Mouse (Mus musculus) embryonic facial prominence, embryonic 11.5 days (tissue): ENCODE data around the gene Sv2b. TPM values are rescaled to one million over a fixed set of nuclear protein-coding genes. Genes with fewer than 3 reads are reported as not detected.

Experiments used
- ATAC-seq: fragments of 200-750 bp; cut with Nextera tagmentation; replicated peaks from 2 replicates; pipeline ENCODE4 v1.8.0; 2017; ENCODE audit warnings: low read depth; ENCODE audit not compliant: insufficient number of reproducible peaks, low FRiP score, low TSS enrichment
- DNase-seq: peaks from one replicate; pipeline ENCODE4 v3.0.0-alpha.2; 2015; ENCODE audit warnings: low spot score
- H3K27ac ChIP-seq: fragments of 300-500 bp; sonication (generic); replicated peaks from 2 replicates; pipeline ENCODE4 v1.5.1; 2014; ENCODE audit warnings: mild to moderate bottlenecking, low read depth, low read length, control low read depth
- H3K27me3 ChIP-seq: fragments of 300-500 bp; sonication (generic); 2 replicates; pipeline ENCODE4 v1.6.1; 2014; ENCODE audit warnings: mild to moderate bottlenecking, low read length, moderate library complexity, mixed read lengths; ENCODE audit not compliant: control insufficient read depth, insufficient read depth
- H3K36me3 ChIP-seq: fragments of 300-500 bp; sonication (generic); replicated peaks from 2 replicates; pipeline ENCODE4 v1.6.1; 2014; ENCODE audit warnings: low read depth, mild to moderate bottlenecking, low read length, moderate library complexity, mixed read lengths; ENCODE audit not compliant: control insufficient read depth, insufficient read depth
- H3K4me1 ChIP-seq: fragments of 300-500 bp; sonication (generic); 2 replicates; pipeline ENCODE4 v1.6.1; 2014; ENCODE audit warnings: low read length, mixed read lengths; ENCODE audit not compliant: control insufficient read depth, insufficient read depth
- H3K4me2 ChIP-seq: fragments of 300-500 bp; sonication (generic); 2 replicates; pipeline ENCODE4 v1.6.1; 2014; ENCODE audit warnings: low read depth, mild to moderate bottlenecking, control low read depth, low read length, moderate library complexity
- H3K4me3 ChIP-seq: fragments of 300-500 bp; sonication (generic); 2 replicates; pipeline ENCODE4 v1.5.1; 2014; ENCODE audit warnings: low read depth, low read length, control low read depth
- H3K9ac ChIP-seq: fragments of 300-500 bp; sonication (generic); replicated peaks from 2 replicates; pipeline ENCODE4 v1.6.1; 2014; ENCODE audit warnings: mild to moderate bottlenecking, control low read depth, low read length
- H3K9me3 ChIP-seq: fragments of 300-500 bp; sonication (generic); replicated peaks from 2 replicates; pipeline ENCODE4 v1.6.1; 2016; ENCODE audit warnings: mild to moderate bottlenecking, low read length, inconsistent platforms, mixed read lengths; ENCODE audit not compliant: control insufficient read depth
- WGBS: fragments of 180-500 bp; shearing (Covaris S2); extraction: QIAGEN DNeasy Blood & Tissue Kit; methylation state at CpG from one replicate; pipeline ENCODE4 v1.1.7; 2014; 5-methylcytosine and 5-hydroxymethylcytosine counted together
- polyA plus RNA-seq: library from polyadenylated mRNA; unstranded; fragments of >200 nt; fragmentation: Nextera tagmentation; extraction: Ambion mirVana; gene quantifications from 2 replicates; pipeline ENCODE4 v1.2.1, GENCODE M21; 2014

Gene Sv2b
- polyA plus RNA-seq, 1 experiment from 2014 or later: 0.46 TPM

DNA sequence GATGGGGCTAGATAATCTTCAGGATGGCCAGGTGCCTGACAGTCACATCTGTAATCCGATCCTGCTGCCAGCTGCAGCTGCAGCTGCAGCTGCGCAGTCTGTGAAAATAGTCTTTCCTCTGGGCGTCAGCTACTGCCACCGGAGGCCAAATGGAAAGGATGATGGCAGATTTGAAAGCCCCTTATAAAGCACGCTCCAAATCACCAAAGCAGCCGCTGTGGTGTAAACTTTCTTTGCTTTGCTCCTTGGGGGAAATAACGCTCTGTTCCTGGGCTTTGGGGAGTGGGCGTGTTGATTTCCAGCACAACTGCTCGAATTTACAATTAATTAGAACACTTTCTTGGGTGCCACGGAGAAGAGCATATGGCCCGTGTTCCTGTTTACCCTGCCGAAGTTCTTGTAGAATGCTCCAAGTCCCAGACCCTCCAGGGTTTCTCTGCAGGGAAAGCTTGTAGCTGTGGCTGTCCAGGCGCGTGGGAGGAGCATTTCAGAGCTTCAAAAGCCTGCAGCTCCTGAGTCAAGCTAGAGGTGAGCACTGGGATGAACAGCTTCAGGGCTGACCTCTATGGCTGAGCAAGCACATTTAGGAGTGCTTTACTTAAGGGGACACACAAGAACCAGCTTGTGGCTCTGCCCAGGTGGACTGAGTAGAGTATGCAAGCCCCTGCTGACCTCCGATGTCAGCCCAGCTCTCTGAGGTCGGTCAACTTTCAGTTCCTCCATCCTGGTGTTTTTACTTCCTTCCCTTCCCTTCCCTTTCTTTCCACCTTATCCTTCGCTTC is 167.0 kb downstream of the Sv2b start:
- H3K27me3 ChIP-seq: no peaks in the 10 kb centered on the region
- H3K4me3 ChIP-seq: no peak overlapping the region
- WGBS: 6% methylated on average over 17 of the region's 17 CpGs
- H3K4me1 ChIP-seq: no peaks in the 10 kb centered on the region
- ATAC-seq (peak; percentile 42; the same call in 1 of the 2 replicates), DNase-seq (peak; percentile 65)
- H3K9me3 ChIP-seq: no peaks in the 10 kb centered on the region
- peak overlapping the region; percentile 1; the same call in 1 of the 2 replicates for H3K9ac ChIP-seq
- peak overlapping the region; percentile 50 for H3K4me2 ChIP-seq
- no peaks in the 10 kb centered on the region for H3K36me3 ChIP-seq
- no peak overlapping the region for H3K27ac ChIP-seq

DNA sequence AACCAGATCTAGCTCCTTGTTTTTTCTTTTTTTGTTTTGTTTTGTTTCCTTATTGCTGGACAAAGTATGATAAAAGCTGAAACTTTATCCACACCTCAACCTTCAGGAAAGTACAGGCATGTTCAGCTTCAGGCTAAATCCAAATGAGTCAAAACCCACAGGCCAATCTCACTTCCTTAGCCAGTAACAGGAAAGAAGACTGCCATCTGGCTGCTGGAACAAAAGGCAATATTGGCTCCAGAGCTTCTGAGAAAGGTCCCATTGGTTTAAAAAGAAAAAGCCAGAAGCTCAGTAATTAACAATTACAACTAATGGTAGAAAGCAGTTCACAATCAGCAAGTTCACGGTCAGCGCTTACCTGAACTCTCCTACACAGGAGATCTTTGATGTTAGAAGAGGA is 169.8 kb downstream of the Sv2b start:
- no peak overlapping the region for H3K9ac ChIP-seq
- no peak overlapping the region for H3K27ac ChIP-seq
- no peak overlapping the region for H3K4me3 ChIP-seq
- no peaks in the 10 kb centered on the region for H3K36me3 ChIP-seq
- H3K4me2 ChIP-seq: no peak overlapping the region
- no peak for DNase-seq
- no peaks in the 10 kb centered on the region for H3K27me3 ChIP-seq
- no peaks in the 10 kb centered on the region for H3K9me3 ChIP-seq
- no peak for ATAC-seq
- H3K4me1 ChIP-seq: no peaks in the 10 kb centered on the region
- 77% methylated on average over 2 of the region's 2 CpGs for WGBS

DNA sequence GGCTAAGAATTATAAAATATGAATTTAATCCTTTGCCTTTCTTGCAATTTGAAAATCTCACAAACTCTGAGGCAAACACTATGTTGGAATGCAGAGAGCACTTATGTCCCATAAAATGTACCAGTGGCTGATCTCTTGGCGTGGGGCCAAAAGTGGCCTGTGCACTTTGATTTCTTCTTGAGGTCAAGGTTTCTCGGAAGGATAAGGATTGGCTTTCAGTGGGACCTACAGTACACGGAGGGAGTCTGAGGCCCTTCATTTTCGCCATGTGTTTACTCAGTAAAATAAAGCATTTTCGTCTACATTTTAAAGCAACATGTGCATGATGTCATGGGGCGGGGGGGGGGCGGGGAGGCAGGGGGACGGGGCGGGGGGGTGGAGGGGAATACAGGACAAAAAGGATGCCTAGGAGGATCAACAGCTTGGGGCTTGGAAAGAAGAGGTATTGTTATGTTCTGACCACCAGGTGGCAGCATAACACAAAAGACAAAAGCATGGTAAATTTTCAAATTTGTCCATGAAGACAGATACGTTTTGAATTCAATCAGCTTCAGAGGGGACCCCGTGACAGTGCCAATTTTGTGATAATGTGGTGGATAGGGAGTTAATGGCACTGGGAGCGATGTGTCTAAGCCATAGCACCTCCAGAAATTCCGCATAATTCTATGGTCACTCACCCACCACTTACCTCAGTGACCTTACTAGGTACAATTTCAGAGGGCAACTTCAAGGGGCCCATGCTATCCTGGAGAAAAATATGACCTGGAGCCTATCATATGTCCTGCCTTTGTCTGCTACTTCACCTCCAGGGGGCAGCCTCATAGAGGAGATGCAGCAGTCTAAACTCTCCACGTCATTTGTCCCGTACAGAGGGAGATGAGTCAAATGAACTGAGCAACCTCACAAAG is 174.1 kb downstream of the Sv2b start:
- H3K4me3 ChIP-seq: no peak overlapping the region
- H3K4me2 ChIP-seq: no peak overlapping the region
- no peak overlapping the region for H3K27ac ChIP-seq
- H3K27me3 ChIP-seq: no peaks in the 10 kb centered on the region
- no peaks in the 10 kb centered on the region for H3K36me3 ChIP-seq
- ATAC-seq (no peak; the same call in 1 of the 2 replicates), DNase-seq (peak; percentile 74)
- no peaks in the 10 kb centered on the region for H3K4me1 ChIP-seq
- no peak overlapping the region for H3K9ac ChIP-seq
- 28% methylated on average over 15 of the region's 15 CpGs for WGBS
- no peaks in the 10 kb centered on the region for H3K9me3 ChIP-seq

DNA sequence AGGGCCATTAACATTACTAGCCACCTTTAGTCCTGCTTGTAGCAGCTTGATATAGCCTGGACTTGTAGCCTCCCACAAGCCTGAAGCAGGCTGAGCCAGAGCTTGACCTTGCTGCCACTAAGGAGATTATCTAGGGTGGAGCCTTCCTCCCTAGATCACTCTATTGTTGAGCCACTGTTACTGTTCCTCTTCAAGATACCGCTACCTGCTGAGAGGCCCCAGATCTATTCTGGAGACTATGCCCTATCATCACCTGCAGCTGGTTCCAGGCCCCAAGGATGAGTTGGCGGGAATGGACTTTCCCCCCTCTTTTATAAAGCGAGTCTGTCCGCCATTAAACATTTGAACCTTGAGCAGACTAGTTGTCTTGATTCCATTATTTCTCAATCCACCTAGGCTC is 181.0 kb downstream of the Sv2b start:
- no peak for DNase-seq
- no peak for ATAC-seq
- Histone ChIP-seq H3K4me2 (no peak overlapping the region), H3K27me3 (no peaks in the 10 kb centered on the region), H3K36me3 (no peaks in the 10 kb centered on the region), H3K27ac (no peak overlapping the region), H3K4me3 (no peak overlapping the region), H3K9me3 (no peaks in the 10 kb centered on the region), H3K9ac (no peak overlapping the region), H3K4me1 (no peaks in the 10 kb centered on the region)
- WGBS: 90% methylated on average over 4 of the region's 4 CpGs

DNA sequence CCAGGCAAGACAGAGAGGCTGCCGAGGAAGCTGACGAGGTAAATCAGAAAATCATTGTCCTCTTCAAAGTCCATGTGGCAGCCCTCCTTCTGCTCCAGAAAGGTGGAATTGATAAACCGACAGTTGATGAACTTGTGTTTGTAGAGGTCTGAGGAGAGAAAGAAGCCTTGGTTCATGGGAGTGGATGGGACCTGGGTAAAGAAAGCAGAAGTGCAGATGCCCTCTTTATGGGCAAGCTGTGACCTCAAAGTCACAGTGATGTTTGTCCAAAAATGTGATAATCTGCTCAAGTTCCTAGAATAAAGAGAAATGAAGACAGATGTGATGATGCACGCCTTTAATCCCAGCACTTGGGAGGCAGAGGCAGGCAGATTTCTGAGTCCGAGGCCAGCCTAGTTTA is 185.0 kb downstream of the Sv2b start:
- 86% methylated on average over 5 of the region's 5 CpGs for WGBS
- no peaks in the 10 kb centered on the region for H3K27me3 ChIP-seq
- no peak overlapping the region for H3K4me2 ChIP-seq
- H3K9me3 ChIP-seq: no peaks in the 10 kb centered on the region
- no peak overlapping the region for H3K4me3 ChIP-seq
- DNase-seq: no peak
- no peak overlapping the region for H3K9ac ChIP-seq
- H3K27ac ChIP-seq: no peak overlapping the region
- ATAC-seq: no peak
- H3K36me3 ChIP-seq: no peaks in the 10 kb centered on the region
- no peaks in the 10 kb centered on the region for H3K4me1 ChIP-seq

DNA sequence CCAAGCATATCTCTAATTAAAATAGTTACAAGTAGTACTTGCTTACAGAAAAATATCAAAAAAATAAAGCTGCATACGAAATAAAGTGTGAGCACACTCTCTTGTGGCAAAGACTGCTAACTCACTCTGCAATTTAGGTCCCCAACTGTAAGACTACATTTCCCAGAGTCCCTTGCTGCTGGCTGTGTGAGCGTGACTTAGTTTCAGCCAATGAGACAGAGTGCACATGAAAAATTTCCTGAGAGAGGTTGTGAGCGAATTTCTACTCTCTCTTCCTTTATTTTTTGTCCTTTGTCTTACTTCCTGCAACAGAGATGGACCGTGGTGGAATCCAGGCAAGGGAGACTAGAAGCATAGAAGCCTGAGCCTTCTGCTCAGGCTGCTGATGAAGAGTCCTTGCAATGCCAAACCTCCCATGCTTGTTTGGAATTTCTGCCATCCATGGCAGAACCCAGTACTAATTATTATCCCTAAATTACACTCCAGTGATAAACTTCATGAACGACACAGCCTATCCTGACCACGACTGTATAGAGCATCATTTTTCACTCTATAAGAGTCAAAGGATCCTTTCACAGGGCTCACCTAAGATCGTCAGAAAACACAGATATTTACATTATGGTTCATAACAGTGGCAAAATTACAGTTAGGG is 190.9 kb downstream of the Sv2b start:
- H3K9ac ChIP-seq: peak overlapping the region; percentile 34; the same call in 1 of the 2 replicates
- H3K4me2 ChIP-seq: peak overlapping the region; percentile 21
- peak; percentile 78 for ATAC-seq
- H3K4me3 ChIP-seq: no peak overlapping the region
- no peaks in the 10 kb centered on the region for H3K36me3 ChIP-seq
- peak; percentile 77 for DNase-seq
- H3K27ac ChIP-seq: no peak overlapping the region
- 42% methylated on average over 7 of the region's 7 CpGs for WGBS
- H3K27me3 ChIP-seq: no peaks in the 10 kb centered on the region
- H3K9me3 ChIP-seq: no peaks in the 10 kb centered on the region
- no peaks in the 10 kb centered on the region; the same call in 1 of the 2 replicates for H3K4me1 ChIP-seq

DNA sequence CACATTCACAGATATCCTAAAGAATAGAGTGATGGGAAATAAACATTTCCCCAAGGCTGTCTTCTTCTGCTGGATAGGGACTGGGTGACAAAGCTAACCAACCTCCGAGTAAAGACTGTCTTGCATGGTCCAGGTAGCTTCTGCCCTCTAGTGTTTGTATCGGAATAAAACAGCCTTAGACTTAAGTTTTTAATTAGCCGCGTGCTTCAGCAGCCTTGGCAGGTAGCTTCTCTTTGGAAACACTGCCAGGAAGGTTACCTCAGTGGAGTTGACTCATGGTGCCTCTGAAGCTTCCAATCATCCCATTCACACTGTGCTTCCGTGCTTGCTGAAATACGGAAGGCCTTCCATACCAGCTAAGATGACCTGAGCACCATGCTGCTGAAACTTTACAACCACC is 198.4 kb downstream of the Sv2b start:
- Histone ChIP-seq H3K36me3 (no peaks in the 10 kb centered on the region), H3K9me3 (no peaks in the 10 kb centered on the region), H3K27me3 (no peaks in the 10 kb centered on the region), H3K4me3 (no peak overlapping the region), H3K4me2 (no peak overlapping the region), H3K4me1 (no peaks in the 10 kb centered on the region), H3K27ac (no peak overlapping the region), H3K9ac (no peak overlapping the region)
- no peak for ATAC-seq
- WGBS: 9% methylated on average over 6 of the region's 6 CpGs
- peak; percentile 80 for DNase-seq
